Mouse (Mus musculus): ENCODE results near the gene Apeh. TPM values are rescaled to one million over a fixed set of nuclear protein-coding genes. Genes with fewer than 3 reads are reported as not detected.
A peak's percentile ranks its signal among the peaks of the same experiment; 100 is the strongest.

Apeh gene
- total RNA-seq, 2 experiments from 2014 or later: 30.7 to 41.3 TPM

DNA sequence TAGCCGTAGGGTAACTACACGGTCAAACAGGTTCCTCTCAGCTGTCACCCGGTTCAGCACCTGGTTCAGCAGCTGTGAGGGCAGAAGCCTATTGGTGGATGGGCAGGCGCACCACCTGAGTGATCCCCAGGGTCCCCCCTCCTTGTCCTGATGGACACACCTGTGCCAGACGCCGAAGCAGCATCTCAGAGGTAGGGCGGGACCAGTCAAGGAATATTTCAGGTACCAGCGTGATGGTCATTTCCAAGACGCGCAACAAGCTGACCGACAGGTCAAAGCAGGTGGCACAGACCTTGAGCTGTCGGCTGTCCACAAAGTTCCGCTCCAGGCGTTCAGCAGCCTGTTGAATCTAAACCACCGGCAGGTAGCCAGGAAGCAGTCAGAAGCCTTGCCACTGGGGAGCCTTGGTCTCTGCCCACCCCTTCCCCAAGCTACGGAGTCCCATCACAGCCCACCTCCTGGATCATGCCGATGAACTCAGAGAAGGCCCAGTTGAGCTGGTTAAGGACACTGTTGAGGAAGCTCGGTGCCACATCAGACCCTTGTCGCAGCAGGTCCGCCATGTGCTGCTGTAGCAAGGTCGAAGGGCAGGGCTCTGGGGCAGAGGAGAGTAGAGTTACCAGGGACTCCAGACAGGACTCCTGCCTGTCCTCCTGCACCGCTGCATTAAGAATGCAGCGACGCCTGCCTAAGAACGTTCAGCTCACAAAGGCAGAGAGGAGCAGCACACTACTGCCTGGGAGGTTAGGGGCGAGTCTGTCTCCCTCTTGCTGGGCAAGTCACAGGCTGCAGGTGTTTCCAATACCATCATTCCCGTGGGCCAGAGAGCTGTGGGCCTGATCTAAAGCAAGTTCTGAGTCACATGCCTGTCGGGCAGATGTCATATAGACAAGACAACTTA lies 37.8 kb downstream of the Apeh start:
- DNase-seq (ENCODE audit: extremely low spot score in 1 of 2, low spot score in 2 of 2): no peak
- intact Hi-C loops (cut with DNase I): no loop called here

DNA sequence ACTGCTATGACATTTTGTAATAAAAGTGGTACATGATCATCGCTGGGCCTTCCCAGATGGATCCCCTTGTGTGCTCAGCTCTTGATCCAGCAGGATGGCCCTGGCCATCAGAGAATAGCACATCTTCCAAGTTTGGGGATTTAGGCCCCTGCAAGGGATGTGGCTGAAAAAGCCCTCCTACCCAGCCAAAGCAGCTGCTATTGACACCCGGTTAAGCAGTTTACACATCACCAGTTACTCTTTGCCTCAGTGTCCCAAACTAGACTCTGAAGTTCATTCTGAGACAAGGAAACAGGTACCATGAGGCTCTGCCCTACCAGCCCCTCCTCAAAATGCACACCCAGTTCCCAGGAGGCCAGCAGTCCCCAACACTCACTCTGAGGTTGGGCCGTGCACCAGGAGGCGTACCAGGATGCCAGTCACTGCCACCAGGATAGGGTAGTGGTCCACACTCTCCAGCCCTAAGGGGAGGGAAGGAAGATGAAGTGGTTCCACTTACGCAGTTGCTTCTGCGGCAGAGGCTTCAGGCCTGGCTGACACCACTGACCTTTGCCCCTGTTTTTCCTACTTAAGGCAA lies 38.7 kb downstream of the Apeh start:
- no peak for DNase-seq (ENCODE audit: extremely low spot score in 1 of 2, low spot score in 2 of 2)
- intact Hi-C loops (cut with DNase I): no loop called here

DNA sequence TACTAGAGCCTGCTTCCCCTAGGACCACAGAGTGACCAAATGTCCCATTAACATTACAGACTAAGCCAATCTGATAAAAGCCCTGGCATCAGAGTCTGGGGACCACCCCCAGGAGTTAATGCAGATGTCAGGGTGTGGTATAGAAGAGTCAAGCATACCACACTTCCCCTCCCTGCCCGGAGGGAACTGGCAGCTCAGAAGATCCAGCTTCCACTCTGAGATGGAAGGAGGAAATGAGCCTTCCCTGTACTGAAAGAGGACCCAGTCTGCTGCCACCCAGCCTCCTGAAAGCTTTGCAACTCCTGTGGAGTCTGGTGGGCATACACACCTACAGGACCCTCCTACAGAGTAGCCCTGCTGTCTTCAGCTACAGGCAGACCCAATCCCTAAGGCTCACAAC lies 39.3 kb downstream of the Apeh start:
- no peak for DNase-seq (ENCODE audit: extremely low spot score in 1 of 2, low spot score in 2 of 2)
- intact Hi-C loops (cut with DNase I): no loop called here

DNA sequence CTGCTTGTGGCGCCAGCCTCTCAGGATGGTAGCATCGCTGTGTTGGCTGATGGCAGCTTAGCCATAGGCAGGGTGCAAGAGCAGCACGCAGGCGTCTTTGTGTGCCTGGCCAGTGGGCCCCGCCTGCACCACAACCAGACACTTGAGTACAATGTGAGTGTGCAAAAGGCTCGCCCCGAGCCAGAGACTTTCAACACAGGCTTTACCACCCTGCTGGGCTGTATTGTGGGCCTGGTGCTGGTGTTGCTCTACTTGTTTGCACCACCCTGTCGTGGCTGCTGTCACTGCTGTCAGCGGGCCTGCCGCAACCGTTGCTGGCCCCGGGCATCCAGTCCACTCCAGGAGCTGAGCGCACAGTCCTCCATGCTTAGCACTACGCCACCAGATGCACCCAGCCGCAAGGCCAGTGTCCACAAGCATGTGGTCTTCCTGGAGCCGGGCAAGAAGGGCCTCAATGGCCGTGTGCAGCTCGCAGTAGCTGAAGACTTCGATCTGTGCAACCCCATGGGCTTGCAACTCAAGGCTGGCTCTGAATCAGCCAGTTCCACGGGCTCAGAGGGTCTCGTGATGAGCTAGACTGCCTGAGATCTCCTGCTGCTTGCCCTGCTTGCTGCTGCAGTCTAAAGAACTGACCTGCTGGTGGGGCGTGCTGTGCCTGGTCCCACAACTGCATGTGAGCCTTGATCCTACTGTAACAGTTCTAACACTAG lies 39.9 kb downstream of the Apeh start:
- no peak for DNase-seq (ENCODE audit: extremely low spot score in 1 of 2, low spot score in 2 of 2)
- intact Hi-C loops (cut with DNase I): loop anchor here (5.0 kb wide), 1 partner anchor 92 kb away; no protein-coding TSS in a partner anchor

DNA sequence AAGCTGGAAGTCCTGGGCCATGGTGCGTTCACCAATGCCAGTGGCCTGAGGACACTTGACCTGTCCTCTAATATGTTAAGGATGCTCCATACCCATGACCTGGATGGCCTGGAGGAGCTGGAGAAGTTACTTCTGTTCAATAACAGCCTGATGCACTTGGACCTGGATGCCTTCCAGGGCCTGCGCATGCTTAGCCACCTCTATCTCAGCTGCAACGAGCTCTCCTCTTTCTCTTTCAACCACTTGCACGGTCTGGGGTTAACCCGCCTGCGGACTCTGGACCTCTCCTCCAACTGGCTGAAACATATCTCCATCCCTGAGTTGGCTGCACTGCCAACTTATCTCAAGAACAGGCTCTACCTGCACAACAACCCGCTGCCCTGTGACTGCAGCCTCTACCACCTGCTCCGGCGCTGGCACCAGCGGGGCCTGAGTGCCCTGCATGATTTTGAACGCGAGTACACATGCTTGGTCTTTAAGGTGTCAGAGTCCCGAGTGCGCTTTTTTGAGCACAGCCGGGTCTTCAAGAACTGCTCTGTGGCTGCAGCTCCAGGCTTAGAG lies 40.7 kb downstream of the Apeh start:
- no peak for DNase-seq (ENCODE audit: extremely low spot score in 1 of 2, low spot score in 2 of 2)
- intact Hi-C loops (cut with DNase I): loop anchor here (5.0 kb wide), 1 partner anchor 91 kb away; no protein-coding TSS in a partner anchor

DNA sequence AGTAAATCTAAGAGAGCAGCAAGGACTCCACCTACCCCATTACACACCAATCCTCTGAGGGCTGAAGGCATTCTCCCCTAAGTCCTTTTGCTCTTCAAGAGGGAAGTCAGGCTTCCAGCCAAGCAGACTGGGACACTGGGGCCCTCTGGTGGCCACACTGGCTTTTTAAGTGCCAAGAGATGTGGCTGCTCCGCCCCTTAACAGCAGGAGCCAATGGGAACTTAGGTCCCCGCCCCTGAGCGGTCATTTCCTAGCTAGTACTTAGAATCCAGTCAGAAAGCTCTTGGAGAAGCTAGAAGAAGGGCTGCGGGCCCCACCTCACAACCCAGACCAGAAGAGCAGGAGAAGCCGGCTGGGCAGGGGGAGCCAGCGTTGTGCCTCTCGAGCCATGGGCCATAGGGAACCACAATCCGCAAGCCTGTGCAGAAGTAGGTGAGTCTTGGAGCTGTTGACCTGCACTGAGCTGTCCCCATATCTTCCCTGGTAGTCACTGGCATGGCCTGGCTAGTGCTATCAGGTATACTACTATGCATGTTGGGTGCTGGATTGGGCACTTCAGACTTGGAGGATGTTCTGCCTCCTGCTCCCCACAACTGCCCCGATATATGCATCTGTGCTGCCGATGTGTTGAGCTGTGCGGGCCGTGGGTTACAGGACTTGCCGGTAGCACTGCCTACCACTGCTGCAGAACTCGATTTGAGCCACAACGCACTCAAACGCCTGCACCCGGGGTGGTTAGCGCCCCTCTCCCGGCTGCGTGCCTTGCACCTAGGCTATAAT lies 41.3 kb downstream of the Apeh start, which contains the start of gene Amigo3:
Gene Amigo3 (plus strand): TSS at position 275 of the 780 bp plus-strand sequence.
- intact Hi-C loops (cut with DNase I): loop anchor here (5.0 kb wide), 1 partner anchor 91 kb away; no protein-coding TSS in a partner anchor
- DNase-seq (ENCODE audit: extremely low spot score in 1 of 2, low spot score in 2 of 2): peak; percentile 95 to 96

DNA sequence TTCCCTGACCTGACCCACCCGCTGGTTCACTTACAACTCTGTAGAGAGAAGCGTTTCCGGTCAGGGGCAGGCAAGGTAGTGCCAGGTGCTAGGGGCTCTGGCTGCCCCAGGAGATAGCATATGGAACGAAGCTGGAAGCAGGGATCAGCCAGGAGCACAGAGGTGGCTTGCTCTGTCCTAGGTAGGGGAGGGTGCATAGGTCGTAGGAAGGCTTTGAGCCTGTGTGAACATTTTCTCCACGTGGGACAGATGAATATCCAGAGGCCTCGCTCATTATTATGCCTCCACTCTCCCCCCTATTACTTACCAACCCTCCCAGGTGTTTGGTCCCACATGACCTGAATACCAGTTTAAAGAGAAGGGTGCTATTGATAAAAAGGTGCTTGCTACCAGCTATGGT lies 42.0 kb downstream of the Apeh start:
- intact Hi-C loops (cut with DNase I): loop anchor here (5.0 kb wide), 1 partner anchor 90 kb away; no protein-coding TSS in a partner anchor

DNA sequence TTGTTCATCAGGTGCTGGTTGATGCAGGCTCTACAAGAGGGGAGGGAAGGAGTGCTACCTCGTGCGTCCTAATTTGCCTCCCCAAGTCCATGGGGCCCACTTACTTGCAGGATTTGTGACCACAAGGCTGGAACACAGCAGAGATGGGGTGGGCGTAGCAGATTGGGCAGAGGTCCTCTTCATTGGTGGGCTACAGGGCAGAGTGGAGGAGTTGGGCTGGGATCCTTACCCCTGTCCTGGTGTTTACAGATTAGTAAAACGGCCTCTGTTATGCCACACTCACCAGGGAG lies 42.5 kb downstream of the Apeh start:
- no peak for DNase-seq (ENCODE audit: extremely low spot score in 1 of 2, low spot score in 2 of 2)
- intact Hi-C loops (cut with DNase I): loop anchor here (5.0 kb wide), 1 partner anchor 90 kb away; no protein-coding TSS in a partner anchor

More for the DNA sequence above, 42.0 kb downstream of the Apeh start:
- DNase-seq (ENCODE audit: extremely low spot score in 1 of 2, low spot score in 2 of 2): no peak

DNA sequence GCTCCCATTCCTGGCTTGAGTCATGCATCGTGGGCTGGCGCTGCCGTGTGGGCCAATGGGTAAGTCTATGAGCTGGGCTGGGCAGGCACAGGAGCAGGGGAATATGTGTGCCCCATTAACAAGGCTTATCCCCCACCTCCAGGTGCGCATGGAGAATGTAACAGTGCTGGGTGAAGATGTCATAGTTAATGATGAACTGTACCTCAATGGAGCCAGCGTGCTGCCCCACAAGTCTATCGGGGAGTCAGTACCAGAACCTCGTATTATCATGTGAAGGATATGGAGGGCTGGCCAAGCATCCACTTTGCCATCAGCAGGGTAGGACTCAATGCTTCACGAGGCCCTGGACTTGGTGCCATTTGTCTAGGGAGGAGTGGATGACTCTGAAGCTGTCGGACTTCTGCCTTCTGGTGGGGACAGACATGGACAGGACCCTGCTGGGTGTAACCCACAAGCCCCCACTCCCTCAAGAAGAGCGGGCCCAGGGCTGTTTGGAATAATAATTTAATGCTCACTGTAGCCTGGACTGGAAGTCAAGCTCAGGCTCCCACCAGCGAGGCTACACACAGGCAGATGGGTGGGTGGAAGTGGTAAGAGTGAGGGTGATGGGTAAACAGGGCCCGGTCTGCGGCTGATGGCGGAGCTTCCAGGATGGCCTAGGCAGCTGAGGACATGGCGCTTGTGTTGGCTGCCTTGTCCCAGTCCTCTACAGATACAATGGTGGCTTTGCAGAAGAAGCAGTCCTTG lies 43.0 kb downstream of the Apeh start:
- DNase-seq (ENCODE audit: extremely low spot score in 1 of 2, low spot score in 2 of 2): no peak
- intact Hi-C loops (cut with DNase I): loop anchor here (5.0 kb wide), 1 partner anchor 89 kb away; no protein-coding TSS in a partner anchor

DNA sequence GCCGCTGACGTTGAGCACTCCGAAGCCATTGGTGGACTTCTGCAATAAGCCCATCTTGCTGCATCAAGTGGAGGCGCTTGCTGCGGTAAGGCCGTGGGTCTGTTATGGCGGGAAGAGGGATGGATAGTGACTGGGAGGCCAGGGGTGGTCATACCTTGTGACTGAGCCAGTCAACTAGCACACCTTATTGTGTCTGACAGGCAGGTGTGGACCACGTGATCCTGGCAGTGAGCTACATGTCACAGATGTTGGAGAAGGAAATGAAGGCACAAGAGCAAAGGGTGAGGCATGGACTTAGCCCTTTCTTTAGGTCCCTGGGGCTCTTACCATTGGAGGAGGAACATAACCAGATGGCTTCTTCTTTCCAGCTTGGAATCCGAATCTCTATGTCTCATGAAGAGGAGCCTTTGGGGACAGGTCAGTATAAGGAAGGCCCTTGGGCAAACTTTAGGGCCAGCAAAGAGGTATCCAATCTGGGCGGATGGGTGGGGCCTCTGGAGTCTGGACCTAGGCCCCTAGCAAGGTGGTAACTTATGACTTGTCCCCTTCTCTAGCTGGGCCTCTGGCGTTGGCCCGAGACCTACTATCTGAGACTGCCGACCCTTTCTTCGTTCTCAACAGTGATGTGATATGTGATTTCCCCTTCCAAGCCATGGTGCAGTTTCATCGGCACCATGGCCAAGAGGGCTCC lies 44.7 kb downstream of the Apeh start:
- DNase-seq (ENCODE audit: extremely low spot score in 1 of 2, low spot score in 2 of 2): no peak
- intact Hi-C loops (cut with DNase I): loop anchor here (5.0 kb wide), 2 partner anchors 87 to 147 kb away; no protein-coding TSS in a partner anchor

DNA sequence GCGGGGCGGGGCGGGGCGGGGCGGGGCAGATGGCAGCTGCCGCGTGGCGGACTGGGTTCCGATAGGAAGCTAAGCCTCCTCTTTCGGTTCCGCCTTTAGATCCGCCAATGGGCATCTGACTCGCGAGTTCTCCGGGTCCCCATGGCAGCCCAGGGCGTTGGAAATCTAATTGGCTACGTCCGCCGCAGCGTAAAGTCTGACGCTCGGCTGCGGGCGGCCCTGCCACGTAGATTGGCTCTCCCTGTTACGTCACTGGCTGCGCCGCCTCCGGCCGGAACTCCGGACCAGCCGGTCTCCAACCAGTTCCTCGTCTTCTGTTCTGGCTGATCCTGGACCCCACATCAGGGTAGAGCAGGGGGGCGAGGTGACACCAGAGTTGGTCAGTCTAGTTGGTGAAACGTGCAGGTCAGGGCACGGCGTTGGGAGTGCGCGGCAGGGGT lies 45.4 kb downstream of the Apeh start, which contains the start of gene Gmppb:
Gene Gmppb (plus strand): TSS at position 227 of the 440 bp plus-strand sequence.
- intact Hi-C loops (cut with DNase I): loop anchor here (5.0 kb wide), 1 partner anchor 147 kb away; no protein-coding TSS in a partner anchor

DNA sequence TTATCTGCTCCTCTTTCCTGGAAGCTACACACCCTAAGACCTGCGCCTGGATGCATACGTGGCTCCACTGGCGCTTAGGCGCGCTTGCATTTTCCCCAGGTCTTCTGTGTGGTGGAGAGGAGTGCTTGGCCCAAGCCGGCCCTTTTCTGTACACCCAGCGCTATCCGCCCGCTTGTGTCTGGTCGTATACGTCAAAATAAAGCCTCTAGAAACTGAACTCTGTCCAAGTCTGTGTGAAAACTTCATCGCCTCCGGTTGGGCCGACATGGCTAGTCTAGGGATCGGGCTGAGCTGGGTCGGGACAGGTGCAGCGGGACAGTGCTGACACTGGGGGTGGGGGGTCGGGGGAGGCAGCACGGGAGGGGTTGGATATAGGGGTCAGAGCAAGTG lies 45.8 kb downstream of the Apeh start:
- intact Hi-C loops (cut with DNase I): loop anchor here (5.0 kb wide), 1 partner anchor 146 kb away; no protein-coding TSS in a partner anchor
- no peak for DNase-seq (ENCODE audit: extremely low spot score in 1 of 2, low spot score in 2 of 2)

More for the DNA sequence above, 45.4 kb downstream of the Apeh start, which contains the start of gene Gmppb:
- peak; percentile 97 to 98 for DNase-seq (ENCODE audit: extremely low spot score in 1 of 2, low spot score in 2 of 2)

DNA sequence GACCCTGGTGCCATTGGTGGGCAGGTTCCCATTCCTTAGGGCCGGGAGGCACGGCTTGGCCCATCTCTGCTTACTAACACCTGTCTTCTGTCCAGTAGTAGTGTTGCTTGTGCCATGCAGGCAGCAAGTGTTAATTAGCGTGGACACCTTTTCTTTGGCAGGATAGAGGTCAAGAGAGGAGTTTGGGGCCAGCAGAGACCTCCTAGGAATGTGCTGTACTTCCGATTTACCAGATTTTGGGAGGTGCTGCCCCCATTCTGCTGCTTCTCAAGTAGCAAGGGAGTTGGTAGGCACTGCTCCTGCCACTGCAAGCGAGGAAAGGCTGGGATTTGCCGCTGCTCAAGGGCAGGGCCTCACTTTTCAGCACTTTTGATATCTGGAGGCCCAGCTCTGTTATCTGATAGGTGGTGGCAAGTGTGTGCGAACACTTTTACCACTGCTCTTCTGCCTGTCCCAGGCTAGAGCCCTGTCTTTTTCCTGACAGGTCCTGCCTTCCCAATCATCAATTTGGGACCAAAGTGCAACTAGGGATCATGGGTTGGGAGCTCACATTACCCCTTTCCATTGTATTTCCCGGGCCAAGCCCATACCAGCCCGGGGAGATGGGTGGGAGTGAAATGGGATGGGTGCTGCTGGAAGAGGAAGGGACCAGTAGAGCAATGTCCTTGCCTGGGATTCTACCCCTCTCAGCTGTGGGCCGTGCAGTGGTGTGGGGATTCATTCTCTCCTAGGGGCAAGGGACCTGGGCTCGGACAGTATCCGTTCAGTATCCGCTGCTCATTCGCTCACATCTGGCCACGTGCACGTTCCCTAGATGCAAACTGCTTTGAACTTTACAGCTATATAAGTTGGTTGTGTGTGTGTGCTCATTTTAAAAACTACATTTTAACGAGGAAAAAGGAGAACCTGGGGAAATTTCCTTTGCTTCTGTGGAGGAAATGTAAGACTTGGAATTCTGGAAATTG lies 46.5 kb downstream of the Apeh start:
- intact Hi-C loops (cut with DNase I): loop anchor here (5.0 kb wide), 1 partner anchor 146 kb away; no protein-coding TSS in a partner anchor

DNA sequence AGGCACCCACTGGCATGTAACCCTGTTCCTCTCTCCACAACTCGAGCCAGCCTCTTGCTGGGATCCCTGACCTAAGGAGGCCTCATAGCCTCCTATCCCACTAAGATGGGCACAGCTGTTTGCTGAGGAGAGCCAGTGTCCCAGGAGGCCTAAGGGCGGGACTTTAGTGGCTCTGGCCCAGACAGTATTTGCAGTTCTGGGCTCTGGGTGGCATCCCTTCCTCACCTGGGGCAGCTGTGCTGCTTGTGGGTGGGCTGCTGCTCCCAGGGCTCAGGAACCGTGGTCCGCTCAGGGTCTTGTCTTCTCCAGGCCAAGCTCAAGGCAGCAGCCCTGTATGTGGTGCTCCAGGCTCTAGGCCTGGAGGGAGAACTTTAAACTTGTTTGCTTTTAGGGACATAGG lies 47.8 kb downstream of the Apeh start:
- no peak for DNase-seq (ENCODE audit: extremely low spot score in 1 of 2, low spot score in 2 of 2)
- intact Hi-C loops (cut with DNase I): loop anchor here (5.0 kb wide), 1 partner anchor 144 kb away; no protein-coding TSS in a partner anchor

More for the DNA sequence above, 46.5 kb downstream of the Apeh start:
- DNase-seq (ENCODE audit: extremely low spot score in 1 of 2, low spot score in 2 of 2): no peak

DNA sequence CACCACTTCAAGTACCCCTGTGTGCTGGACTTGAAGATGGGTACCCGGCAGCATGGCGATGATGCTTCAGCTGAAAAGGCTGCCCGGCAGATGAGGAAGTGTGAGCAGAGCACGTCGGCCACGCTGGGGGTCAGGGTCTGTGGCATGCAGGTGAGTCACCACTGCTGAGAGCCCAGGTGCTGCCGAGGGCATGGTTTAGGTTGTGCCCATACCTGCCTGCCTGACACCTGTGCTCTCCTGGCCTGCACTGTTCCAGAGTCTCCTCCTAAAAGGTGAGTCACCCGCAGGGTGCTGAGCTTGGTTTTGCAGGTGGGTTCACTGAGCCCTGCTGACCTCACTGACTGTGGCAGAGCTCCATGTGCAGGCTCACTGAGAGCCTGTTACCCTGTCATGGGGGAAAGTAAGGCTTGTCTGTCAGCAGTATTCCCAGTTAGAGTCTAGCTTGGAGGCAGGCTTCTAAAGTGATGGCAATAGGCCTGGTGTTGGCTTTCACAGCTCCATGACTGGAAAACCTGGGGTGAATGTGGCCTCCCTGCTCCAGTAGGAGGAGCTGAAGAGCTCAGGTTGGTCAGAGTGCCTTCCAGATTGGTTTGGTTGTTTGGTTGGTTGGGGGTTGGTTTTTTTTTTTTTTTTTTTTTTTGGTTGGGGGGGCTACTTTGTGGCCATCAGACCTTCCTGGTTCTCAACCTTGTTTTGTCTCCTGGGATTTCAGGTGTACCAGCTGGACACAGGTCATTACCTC lies 49.5 kb downstream of the Apeh start:
- intact Hi-C loops (cut with DNase I): loop anchor here (5.0 kb wide), 1 partner anchor 143 kb away; no protein-coding TSS in a partner anchor
- no peak for DNase-seq (ENCODE audit: extremely low spot score in 1 of 2, low spot score in 2 of 2)

Data from left cerebral cortex, postnatal 10 days (tissue).